Mouse (Mus musculus): ENCODE data around the gene 1700018F24Rik. TPM values are rescaled to one million over a fixed set of nuclear protein-coding genes. Genes with fewer than 3 reads are reported as not detected.
"Not testable (repeated sequence)": the region's sequence is repeated elsewhere in the genome, so short reads cannot be mapped to it uniquely, and the experiment has no call there.

The 1700018F24Rik gene
- total RNA-seq, 2 experiments from 2014 or later = not detected

GRCm38 (mm10) chr5:145071342-145071741 is 28.6 kb downstream of the 1700018F24Rik start:
- DNase-seq (ENCODE audit: low spot score in 2 of 2) = no peak
- intact Hi-C loops (cut with DNase I) = loop anchor here (10.0 kb wide), 1 partner anchor 187 kb away; no protein-coding TSS in a partner anchor

GRCm38 (mm10) chr5:145075081-145075480 is 32.3 kb downstream of the 1700018F24Rik start:
- no peak for DNase-seq (ENCODE audit: low spot score in 2 of 2)
- intact Hi-C loops (cut with DNase I) = loop anchor here (10.0 kb wide), 1 partner anchor 190 kb away; no protein-coding TSS in a partner anchor

GRCm38 (mm10) chr5:145081866-145082613 is 39.2 kb downstream of the 1700018F24Rik start:
- intact Hi-C loops (cut with DNase I) = no loop called here

GRCm38 (mm10) chr5:145083201-145083600 is 40.4 kb downstream of the 1700018F24Rik start:
- intact Hi-C loops (cut with DNase I); DNase-seq (ENCODE audit: low spot score in 2 of 2): not testable (repeated sequence)

More at GRCm38 (mm10) chr5:145081866-145082613, 39.2 kb downstream of the 1700018F24Rik start:
- DNase-seq (ENCODE audit: low spot score in 2 of 2) = no peak

GRCm38 (mm10) chr5:145083632-145084451 is 41.1 kb downstream of the 1700018F24Rik start, which contains the start of the genes Arpc1a and Kpna7:
Gene Arpc1a (plus strand): TSS chr5:145083830.
Gene Kpna7 (minus strand): TSS chr5:145084030.
- peak; percentile 89 to 92 for DNase-seq (ENCODE audit: low spot score in 2 of 2)
- intact Hi-C loops (cut with DNase I) = no loop called here

GRCm38 (mm10) chr5:145084822-145085221 is 42.0 kb downstream of the 1700018F24Rik start:
- intact Hi-C loops (cut with DNase I) = no loop called here
- no peak for DNase-seq (ENCODE audit: low spot score in 2 of 2)

- intact Hi-C loops (cut with DNase I) = no loop called here
- DNase-seq (ENCODE audit: low spot score in 2 of 2) = no peak
These were observed 45.4 kb downstream of the 1700018F24Rik start for GRCm38 (mm10) chr5:145088186-145088585.

- intact Hi-C loops (cut with DNase I) = no loop called here
- DNase-seq (ENCODE audit: low spot score in 2 of 2) = no peak
These were observed 47.1 kb downstream of the 1700018F24Rik start for GRCm38 (mm10) chr5:145089878-145090277.

Other genes starting within 250 kb of the 1700018F24Rik start
- gene Smurf1, start 77.1 kb upstream of the 1700018F24Rik start, total RNA-seq (2021) = 10 to 100 TPM; 33.2 to 36.9 TPM
- not detected for gene Gm4871, start 10.2 kb upstream of the 1700018F24Rik start, total RNA-seq (2021)
- 100 to 1,000 TPM; 203 to 205 TPM for gene Arpc1a, start 40.8 kb downstream of the 1700018F24Rik start, total RNA-seq (2021)
- gene Kpna7, start 41.0 kb downstream of the 1700018F24Rik start, total RNA-seq (2021) = not detected
- 10 to 100 TPM; 23.0 to 25.1 TPM for gene Arpc1b, start 71.2 kb downstream of the 1700018F24Rik start, total RNA-seq (2021)
- 10 to 100 TPM; 89.7 to 91.5 TPM for gene Pdap1, start 97.2 kb downstream of the 1700018F24Rik start, total RNA-seq (2021)
- 10 to 100 TPM; 81.0 to 85.3 TPM for gene Bud31, start 97.4 kb downstream of the 1700018F24Rik start, total RNA-seq (2021)
- 10 to 100 TPM; 18.8 to 19.8 TPM for gene Ptcd1, start 124.1 kb downstream of the 1700018F24Rik start, total RNA-seq (2021)
- gene Cpsf4, start 124.2 kb downstream of the 1700018F24Rik start, total RNA-seq (2021) = 10 to 100 TPM; 21.4 to 21.7 TPM
- gene Atp5j2, start 149.1 kb downstream of the 1700018F24Rik start, total RNA-seq (2021) = 100 to 1,000 TPM; 262 to 266 TPM
- gene Zkscan14, start 158.9 kb downstream of the 1700018F24Rik start, total RNA-seq (2021) = 10 to 100 TPM; 11.5 to 12.6 TPM
- 10 to 100 TPM; 10.2 to 11.7 TPM for gene Zkscan5, start 161.6 kb downstream of the 1700018F24Rik start, total RNA-seq (2021)
- gene Zfp655, start 188.7 kb downstream of the 1700018F24Rik start, total RNA-seq (2021) = 10 to 100 TPM; 29.9 to 32.5 TPM
- 10 to 100 TPM; 17.2 to 19.1 TPM for gene Zscan25, start 237.5 kb downstream of the 1700018F24Rik start, total RNA-seq (2021)